Mouse (Mus musculus): ENCODE measurements around the gene Rcsd1. TPM values are rescaled to one million over a fixed set of nuclear protein-coding genes. Genes with fewer than 3 reads are reported as not detected.

The Rcsd1 gene
- polyA plus RNA-seq, 1 experiment = 16.2 TPM

GRCm38 (mm10) chr1:165717711-165718542, 8.4 kb upstream of the Rcsd1 start:
- no peak for DNase-seq (ENCODE audit: low read depth)

GRCm38 (mm10) chr1:165716426-165716825, 6.9 kb upstream of the Rcsd1 start:
- no peak for DNase-seq (ENCODE audit: low read depth)

GRCm38 (mm10) chr1:165713798-165714197, 4.2 kb upstream of the Rcsd1 start:
- no peak for DNase-seq (ENCODE audit: low read depth)

- DNase-seq (ENCODE audit: low read depth) = no peak
Measured at GRCm38 (mm10) chr1:165711914-165712313, 2.4 kb upstream of the Rcsd1 start.

- no peak for DNase-seq (ENCODE audit: low read depth)
Measured at GRCm38 (mm10) chr1:165708686-165709380, 724 bp downstream of the Rcsd1 start.

GRCm38 (mm10) chr1:165707640-165708322, 1.8 kb downstream of the Rcsd1 start:
- DNase-seq (ENCODE audit: low read depth) = no peak

- DNase-seq (ENCODE audit: low read depth) = no peak
Measured at GRCm38 (mm10) chr1:165707241-165707639, 2.3 kb downstream of the Rcsd1 start.

- DNase-seq (ENCODE audit: low read depth) = no peak
Measured at GRCm38 (mm10) chr1:165706492-165706891, 3.1 kb downstream of the Rcsd1 start.

- no peak for DNase-seq (ENCODE audit: low read depth)
Measured at GRCm38 (mm10) chr1:165705868-165706348, 3.6 kb downstream of the Rcsd1 start.

GRCm38 (mm10) chr1:165705368-165705767, 4.2 kb downstream of the Rcsd1 start:
- no peak for DNase-seq (ENCODE audit: low read depth)

GRCm38 (mm10) chr1:165704841-165705240, 4.7 kb downstream of the Rcsd1 start:
- DNase-seq (ENCODE audit: low read depth) = no peak

- no peak for DNase-seq (ENCODE audit: low read depth)
Measured at GRCm38 (mm10) chr1:165702221-165703031, 7.1 kb downstream of the Rcsd1 start.

GRCm38 (mm10) chr1:165701562-165701961, 8.0 kb downstream of the Rcsd1 start:
- no peak for DNase-seq (ENCODE audit: low read depth)

GRCm38 (mm10) chr1:165700933-165701518, 8.5 kb downstream of the Rcsd1 start:
- no peak for DNase-seq (ENCODE audit: low read depth)

GRCm38 (mm10) chr1:165700376-165700815, 9.2 kb downstream of the Rcsd1 start:
- no peak for DNase-seq (ENCODE audit: low read depth)

GRCm38 (mm10) chr1:165697701-165698100, 11.9 kb downstream of the Rcsd1 start:
- DNase-seq (ENCODE audit: low read depth) = no peak

GRCm38 (mm10) chr1:165696870-165697269, 12.7 kb downstream of the Rcsd1 start:
- no peak for DNase-seq (ENCODE audit: low read depth)

GRCm38 (mm10) chr1:165696040-165696439, 13.5 kb downstream of the Rcsd1 start:
- DNase-seq (ENCODE audit: low read depth) = no peak

GRCm38 (mm10) chr1:165695392-165696014, 14.1 kb downstream of the Rcsd1 start:
- no peak for DNase-seq (ENCODE audit: low read depth)

- no peak for DNase-seq (ENCODE audit: low read depth)
Measured at GRCm38 (mm10) chr1:165693856-165694255, 15.7 kb downstream of the Rcsd1 start.

GRCm38 (mm10) chr1:165691516-165691915, 18.0 kb downstream of the Rcsd1 start:
- DNase-seq (ENCODE audit: low read depth) = no peak
